Mouse (Mus musculus) embryonic facial prominence, embryonic 11.5 days (tissue): ENCODE measurements around the gene Slc5a3. TPM values are rescaled to one million over a fixed set of nuclear protein-coding genes. Genes with fewer than 3 reads are reported as not detected.

ENCODE experiments used
- ATAC-seq: fragments of 200-750 bp; cut with Nextera tagmentation; replicated peaks from 2 replicates; pipeline ENCODE4 v1.8.0; 2017; ENCODE audit warnings: low read depth; ENCODE audit not compliant: insufficient number of reproducible peaks, low FRiP score, low TSS enrichment
- DNase-seq: peaks from one replicate; pipeline ENCODE4 v3.0.0-alpha.2; 2015; ENCODE audit warnings: low spot score
- H3K27ac ChIP-seq: fragments of 300-500 bp; sonication (generic); replicated peaks from 2 replicates; pipeline ENCODE4 v1.5.1; 2014; ENCODE audit warnings: mild to moderate bottlenecking, low read depth, low read length, control low read depth
- H3K27me3 ChIP-seq: fragments of 300-500 bp; sonication (generic); 2 replicates; pipeline ENCODE4 v1.6.1; 2014; ENCODE audit warnings: mild to moderate bottlenecking, low read length, moderate library complexity, mixed read lengths; ENCODE audit not compliant: control insufficient read depth, insufficient read depth
- H3K36me3 ChIP-seq: fragments of 300-500 bp; sonication (generic); replicated peaks from 2 replicates; pipeline ENCODE4 v1.6.1; 2014; ENCODE audit warnings: low read depth, mild to moderate bottlenecking, low read length, moderate library complexity, mixed read lengths; ENCODE audit not compliant: control insufficient read depth, insufficient read depth
- H3K4me1 ChIP-seq: fragments of 300-500 bp; sonication (generic); 2 replicates; pipeline ENCODE4 v1.6.1; 2014; ENCODE audit warnings: low read length, mixed read lengths; ENCODE audit not compliant: control insufficient read depth, insufficient read depth
- H3K4me2 ChIP-seq: fragments of 300-500 bp; sonication (generic); 2 replicates; pipeline ENCODE4 v1.6.1; 2014; ENCODE audit warnings: low read depth, mild to moderate bottlenecking, control low read depth, low read length, moderate library complexity
- H3K4me3 ChIP-seq: fragments of 300-500 bp; sonication (generic); 2 replicates; pipeline ENCODE4 v1.5.1; 2014; ENCODE audit warnings: low read depth, low read length, control low read depth
- H3K9ac ChIP-seq: fragments of 300-500 bp; sonication (generic); replicated peaks from 2 replicates; pipeline ENCODE4 v1.6.1; 2014; ENCODE audit warnings: mild to moderate bottlenecking, control low read depth, low read length
- H3K9me3 ChIP-seq: fragments of 300-500 bp; sonication (generic); replicated peaks from 2 replicates; pipeline ENCODE4 v1.6.1; 2016; ENCODE audit warnings: mild to moderate bottlenecking, low read length, inconsistent platforms, mixed read lengths; ENCODE audit not compliant: control insufficient read depth
- WGBS: fragments of 180-500 bp; shearing (Covaris S2); extraction: QIAGEN DNeasy Blood & Tissue Kit; methylation state at CpG from one replicate; pipeline ENCODE4 v1.1.7; 2014; 5-methylcytosine and 5-hydroxymethylcytosine counted together
- polyA plus RNA-seq: library from polyadenylated mRNA; unstranded; fragments of >200 nt; fragmentation: Nextera tagmentation; extraction: Ambion mirVana; gene quantifications from 2 replicates; pipeline ENCODE4 v1.2.1, GENCODE M21; 2014

The Slc5a3 gene
- polyA plus RNA-seq, 1 experiment from 2014 or later, result 12.6 TPM

DNA sequence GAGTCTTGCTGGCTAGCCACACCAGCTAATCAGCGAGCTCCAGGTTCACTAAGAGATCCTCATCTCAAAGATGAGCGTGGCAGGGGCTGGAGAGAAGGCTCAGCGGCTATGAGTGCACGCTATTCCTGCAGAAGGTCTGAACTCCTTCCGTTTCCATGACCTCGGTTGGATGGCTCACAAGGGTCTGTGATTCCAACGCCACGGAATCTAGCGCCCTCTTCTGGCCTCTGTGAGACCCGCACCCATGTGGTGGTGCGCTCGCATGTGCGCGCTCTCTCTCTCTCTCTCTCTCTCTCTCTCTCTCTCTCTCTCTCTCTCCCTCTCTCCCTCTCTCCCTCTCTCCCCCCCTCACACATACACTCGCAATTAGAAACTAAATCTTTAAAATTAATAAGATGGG lies 78.2 kb downstream of the Slc5a3 start:
- H3K27ac ChIP-seq, result no peak overlapping the region
- no peak for ATAC-seq
- DNase-seq, result no peak
- H3K4me2 ChIP-seq, result no peak overlapping the region
- no peaks in the 10 kb centered on the region for H3K27me3 ChIP-seq
- WGBS, result 94% methylated on average over 15 of the region's 15 CpGs
- H3K4me1 ChIP-seq, result no peaks in the 10 kb centered on the region
- no peaks in the 10 kb centered on the region for H3K36me3 ChIP-seq
- H3K4me3 ChIP-seq, result no peak overlapping the region
- no peak overlapping the region for H3K9ac ChIP-seq
- no peaks in the 10 kb centered on the region for H3K9me3 ChIP-seq

Other genes starting within 250 kb of the Slc5a3 start
- 125 and 127 TPM in 2 replicates for gene Mrps6, start 52 bp upstream of the Slc5a3 start, polyA plus RNA-seq
- gene Gm49711, start within 50 bp of the Slc5a3 start, polyA plus RNA-seq, result 0.20 and 0.45 TPM in 2 replicates
- 1.7 TPM in 1 of 2 replicates, not detected in the other for gene Kcne2, start 234.1 kb downstream of the Slc5a3 start, polyA plus RNA-seq
- gene Smim11, start 243.0 kb downstream of the Slc5a3 start, polyA plus RNA-seq, result 117 and 134 TPM in 2 replicates